Comparison of ENCODE assay signal across 18 mouse cellular contexts in genomic region chr14:48190946-48191345, GRCm38 (mm10).
"Had no signal": no experiment of that assay in that cellular context is flagged by ENCODE, and none has a peak within 500 bp of the region (broad histone marks: within the 10 kb centered on the region; RNA-seq: fewer than 3 reads in every experiment).

No protein-coding gene starts in this region.

- H3K4me1 ChIP-seq: megakaryocyte, embryonic 14.5 days had no signal

- H3K9me3 ChIP-seq: midbrain, embryonic 13.5 days; midbrain, embryonic 15.5 days; neural tube, embryonic 12.5 days had no signal

- H3K4me3 ChIP-seq: megakaryocyte, embryonic 14.5 days; midbrain, embryonic 13.5 days; midbrain, embryonic 15.5 days; neural tube, embryonic 12.5 days had no signal

- H3K9ac ChIP-seq: lung, embryonic 14.5 days; midbrain, embryonic 13.5 days; midbrain, embryonic 15.5 days; neural tube, embryonic 12.5 days had no signal

- DNase-seq: lung, adult 18-20 months; lung, embryonic 14.5 days; lung, postnatal 10 days; lung, postnatal 36 days; retina, postnatal 1 day; right cerebral cortex, adult 18-20 months; right cerebral cortex, postnatal 25 days; right cerebral cortex, postnatal 4 days; spleen, adult 18-20 months; thymus, adult 18-20 months; thymus, postnatal 14 days; thymus, postnatal 36 days had no signal

- H3K36me3 ChIP-seq: midbrain, embryonic 13.5 days; midbrain, embryonic 15.5 days; neural tube, embryonic 12.5 days had no signal

- H3K27ac ChIP-seq: macrophage; midbrain, embryonic 13.5 days; midbrain, embryonic 15.5 days; neural tube, embryonic 12.5 days had no signal

- ATAC-seq: midbrain, embryonic 13.5 days; midbrain, embryonic 15.5 days had no signal

- H3K27me3 ChIP-seq: megakaryocyte, embryonic 14.5 days; midbrain, embryonic 13.5 days; midbrain, embryonic 15.5 days; neural tube, embryonic 12.5 days had no signal

- H3K4me2 ChIP-seq: lung, embryonic 14.5 days; midbrain, embryonic 11.5 days; midbrain, embryonic 13.5 days; midbrain, embryonic 15.5 days; neural tube, embryonic 12.5 days had no signal
